Mouse (Mus musculus): ENCODE data around the gene Armc7.

Armc7 gene

GRCm38 (mm10) chr11:115490441-115491355, 15.2 kb downstream of the Armc7 start:
- 23% methylated on average over 25 of the region's 25 CpGs for WGBS

DNA sequence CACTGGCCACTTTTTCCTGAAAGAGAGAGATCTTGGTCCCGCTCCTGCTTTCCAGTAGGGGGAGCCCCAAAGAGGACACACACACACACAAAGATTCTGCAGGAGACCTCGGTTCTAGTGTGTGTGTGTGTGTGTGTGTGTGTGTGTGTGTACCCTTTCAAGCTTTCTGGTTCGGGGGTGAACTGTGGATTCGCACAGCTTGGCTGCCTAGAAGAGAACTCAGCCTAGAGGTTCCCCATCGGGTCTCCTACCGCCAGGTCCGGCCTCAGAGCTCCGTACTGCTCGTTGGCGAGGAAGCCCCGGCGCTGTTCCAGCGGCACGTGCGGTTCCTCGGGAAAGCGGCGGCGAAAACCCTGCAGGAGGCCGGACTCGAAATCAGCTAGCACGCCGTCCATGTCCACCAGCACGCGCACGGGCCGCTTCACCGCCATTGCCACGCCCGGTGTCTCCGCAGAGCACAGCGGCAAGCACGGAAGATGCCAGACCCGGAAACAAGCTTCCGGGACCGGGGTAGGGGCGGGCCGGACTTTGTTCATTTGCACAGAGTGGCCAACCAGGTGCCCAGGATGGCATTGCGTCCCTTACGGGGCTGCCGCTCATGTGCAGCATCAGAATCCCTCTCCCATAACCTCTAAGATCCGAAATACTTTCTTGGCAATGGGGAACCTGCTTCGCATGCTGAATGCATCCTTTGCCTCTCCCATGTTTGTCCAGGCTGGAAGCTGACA, 16.1 kb downstream of the Armc7 start, which contains the start of gene Nt5c:
Gene Nt5c, minus strand, starts transcription at position 507 of the 728 bp plus-strand sequence.
- WGBS: 1% methylated on average over 43 of the region's 43 CpGs

DNA sequence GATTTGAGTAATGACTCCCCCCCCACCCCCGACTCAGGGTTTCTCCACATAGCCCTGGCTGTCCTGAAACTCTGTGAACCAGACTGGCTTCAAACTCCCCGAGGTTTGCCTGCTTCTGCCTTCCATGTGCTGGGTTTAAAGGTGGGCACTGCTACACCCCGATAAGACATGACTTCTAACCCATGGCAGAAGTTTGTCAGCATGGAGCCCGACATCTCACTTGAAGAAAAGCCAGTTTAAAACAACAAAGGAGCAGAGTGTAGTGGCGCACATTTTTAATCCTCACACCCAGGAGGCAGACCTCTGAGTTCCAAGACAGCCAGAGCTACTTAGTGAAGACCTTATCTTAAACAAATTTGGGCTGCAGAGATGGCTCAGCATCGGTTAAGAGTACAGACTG, 16.9 kb downstream of the Armc7 start:
- 30% methylated on average over 6 of the region's 6 CpGs for WGBS

GRCm38 (mm10) chr11:115496559-115496958, 21.1 kb downstream of the Armc7 start:
- 86% methylated on average over 9 of the region's 9 CpGs for WGBS

DNA sequence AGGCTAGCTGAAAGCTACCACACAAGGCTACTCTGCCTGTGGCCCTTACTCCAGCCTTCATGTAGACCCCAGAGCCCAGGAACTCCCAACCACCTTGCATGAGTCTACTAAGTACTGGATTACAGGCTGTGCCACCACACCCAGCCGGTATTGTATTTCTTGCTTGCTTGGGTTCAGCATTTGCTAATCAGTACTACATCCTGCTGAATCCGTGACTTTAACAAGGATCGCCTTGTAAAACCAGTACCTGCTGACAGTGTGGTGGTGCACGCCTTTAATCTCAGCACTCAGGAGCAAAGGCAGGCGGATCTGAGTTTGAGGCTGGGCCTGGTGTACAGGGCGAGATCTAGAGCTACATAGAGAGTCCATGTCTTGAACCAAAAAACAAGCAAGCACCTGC, 27.2 kb downstream of the Armc7 start:
- 96% methylated on average over 6 of the region's 6 CpGs for WGBS

- WGBS: 68% methylated on average over 3 of the region's 3 CpGs
These were observed 31.1 kb downstream of the Armc7 start for GRCm38 (mm10) chr11:115506586-115506985.

DNA sequence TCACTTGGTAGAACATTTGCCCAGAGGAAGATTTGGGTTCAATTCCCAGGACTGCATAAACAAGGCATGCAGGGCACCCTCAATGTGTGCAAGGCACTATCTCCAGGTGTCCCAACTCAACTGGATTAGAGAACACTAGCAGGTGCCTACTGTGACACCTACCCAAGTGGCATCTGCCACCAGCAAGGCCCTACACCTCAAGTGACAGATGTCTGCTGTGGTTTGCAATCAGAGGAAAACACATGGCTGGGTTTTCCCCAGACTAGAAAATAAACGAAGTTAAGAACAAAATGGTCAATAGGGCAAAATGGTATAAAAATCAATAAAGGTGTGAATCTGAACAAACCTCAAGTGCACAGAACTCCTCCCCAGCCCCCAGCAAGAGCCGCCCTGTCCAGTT, 32.6 kb downstream of the Armc7 start:
- WGBS: 83% methylated on average over 2 of the region's 2 CpGs

GRCm38 (mm10) chr11:115509773-115510506, 34.5 kb downstream of the Armc7 start:
- 32% methylated on average over 6 of the region's 6 CpGs for WGBS

GRCm38 (mm10) chr11:115510507-115510888, 35.0 kb downstream of the Armc7 start:
- WGBS: 67% methylated on average over 5 of the region's 5 CpGs

- 74% methylated on average over 2 of the region's 2 CpGs for WGBS
These were observed 35.7 kb downstream of the Armc7 start for GRCm38 (mm10) chr11:115511121-115511520.

- 29% methylated on average over 3 of the region's 3 CpGs for WGBS
These were observed 36.5 kb downstream of the Armc7 start for GRCm38 (mm10) chr11:115512004-115512403.

GRCm38 (mm10) chr11:115512407-115513183, 37.1 kb downstream of the Armc7 start:
- 25% methylated on average over 8 of the region's 8 CpGs for WGBS

DNA sequence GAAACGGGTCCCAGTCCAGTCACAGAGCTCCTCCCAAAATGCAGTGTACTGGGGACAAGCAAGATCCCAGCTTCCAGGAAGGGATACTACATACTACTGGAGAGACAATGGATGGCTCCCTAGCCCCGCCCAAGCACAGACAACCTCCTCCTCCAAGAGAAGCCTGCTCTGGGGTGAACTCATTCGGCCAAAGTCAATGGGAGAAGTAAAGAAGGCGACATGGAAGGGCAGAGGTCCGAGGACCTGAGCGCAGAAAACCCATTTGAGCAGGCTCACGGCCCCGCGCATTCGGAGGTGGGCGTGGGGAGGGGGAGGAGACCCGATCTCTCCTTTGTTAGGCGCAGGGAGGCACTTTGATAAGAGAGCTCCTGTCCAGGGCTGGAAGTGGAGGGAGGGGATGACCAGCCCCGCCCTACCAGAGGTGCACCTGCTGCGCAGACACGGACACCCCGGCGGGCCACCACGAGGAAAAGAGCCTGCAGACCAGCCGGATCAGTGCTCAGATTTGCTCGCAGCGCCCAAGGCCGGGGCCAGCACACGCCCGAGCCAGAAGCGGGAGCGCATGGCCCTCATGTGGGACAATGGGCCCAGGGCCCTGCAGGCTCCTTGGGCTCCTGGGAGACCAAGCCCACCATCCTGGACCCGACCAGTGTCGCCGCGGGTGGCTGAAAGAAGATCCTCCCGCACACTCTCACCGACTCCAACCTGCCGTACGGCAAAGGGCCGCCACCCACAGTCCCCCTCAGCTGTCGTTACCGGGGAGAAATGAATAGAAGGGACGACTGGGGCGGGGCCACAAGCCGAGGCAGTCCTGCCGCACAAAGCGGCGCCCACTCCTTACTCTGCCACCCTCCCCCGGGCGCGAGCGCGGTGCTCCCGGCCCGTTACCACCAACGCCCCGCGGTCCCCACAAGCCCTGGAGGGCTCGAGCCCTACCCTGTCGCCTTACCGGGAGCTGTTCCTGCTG, 38.1 kb downstream of the Armc7 start:
- WGBS: under 1% methylated on average over 57 of the region's 57 CpGs

- WGBS: under 1% methylated on average over 24 of the region's 24 CpGs
These were observed 38.8 kb downstream of the Armc7 start, which contains the start of gene Jpt1 for GRCm38 (mm10) chr11:115514238-115514663. Gene Jpt1 (minus strand): TSS chr11:115514387.

DNA sequence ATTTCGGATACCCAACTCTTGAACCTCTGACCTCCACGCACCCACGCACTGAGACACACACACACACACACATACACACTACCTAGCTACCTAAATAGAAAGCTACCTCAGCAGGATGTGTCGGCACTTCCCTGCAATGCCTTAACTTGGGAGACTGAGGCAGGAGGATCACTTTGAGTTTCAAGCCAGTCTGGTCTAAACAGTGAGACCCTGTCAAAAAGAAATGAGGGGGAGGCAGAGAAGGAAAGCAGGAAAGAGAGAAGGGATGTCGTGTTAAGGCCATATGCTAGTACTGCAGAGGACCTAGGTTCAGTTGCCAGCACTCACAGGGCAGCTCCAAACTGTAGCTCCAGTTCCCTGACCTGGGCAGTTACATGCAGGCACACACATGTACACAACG, 39.6 kb downstream of the Armc7 start:
- 65% methylated on average over 6 of the region's 6 CpGs for whole genome bisulfite sequencing

DNA sequence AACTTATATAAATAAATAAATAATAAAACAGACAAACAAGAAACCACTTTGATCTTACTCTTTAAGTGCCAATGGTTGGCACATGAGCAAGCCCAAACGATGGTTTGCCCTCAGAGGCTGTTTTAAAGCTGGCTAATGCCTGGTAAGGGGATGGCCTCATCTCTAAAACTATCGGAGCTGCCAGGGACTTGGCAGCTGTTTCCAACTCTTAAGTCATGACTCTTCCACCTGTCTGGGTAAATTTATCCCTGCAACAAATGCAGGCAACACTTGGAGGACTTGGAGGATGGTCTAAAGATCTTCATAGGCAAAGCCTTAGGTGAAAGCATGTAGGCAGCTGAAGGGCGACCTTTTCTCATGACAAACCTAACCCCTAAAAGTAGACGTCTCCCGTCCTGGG, 41.5 kb downstream of the Armc7 start:
- 71% methylated on average over 5 of the region's 5 CpGs for WGBS

DNA sequence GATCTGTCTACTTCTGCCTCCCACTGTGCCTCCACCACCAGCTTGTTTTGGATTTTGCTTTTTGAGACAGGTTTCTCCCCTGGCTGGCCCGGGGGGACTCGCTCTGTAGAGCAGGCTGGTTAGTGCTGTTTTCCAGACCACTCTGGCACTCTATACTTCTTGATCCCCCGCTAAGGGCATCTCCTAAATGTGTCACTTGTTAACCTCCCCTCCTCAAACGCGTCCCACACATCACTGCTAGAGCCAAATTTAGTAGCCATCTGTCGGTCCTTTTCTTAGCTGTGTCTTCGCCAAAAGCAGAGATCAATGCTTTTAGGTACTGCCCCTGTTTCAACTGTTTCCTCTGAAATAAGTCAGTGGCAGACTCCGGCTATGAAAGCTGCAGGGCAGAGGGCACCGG, 43.2 kb downstream of the Armc7 start:
- 36% methylated on average over 9 of the region's 9 CpGs for WGBS

DNA sequence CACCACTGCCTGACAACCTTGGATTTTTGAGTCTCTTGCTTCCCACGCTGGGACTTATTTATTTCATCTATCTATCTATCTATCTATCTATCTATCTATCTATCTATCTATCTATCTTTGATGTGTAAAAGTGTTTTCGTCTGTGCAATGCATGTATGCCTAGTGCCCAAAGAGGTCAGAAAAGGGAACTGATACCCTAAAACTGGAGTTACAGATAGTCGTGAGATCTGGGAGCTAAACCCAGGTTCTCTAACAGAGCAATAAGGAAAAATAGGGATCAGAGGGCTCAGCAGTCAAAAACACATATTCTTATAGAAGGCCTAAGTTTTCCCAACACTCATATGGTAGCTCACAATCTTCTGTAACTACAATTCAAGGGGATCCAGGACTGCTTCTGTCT, 44.1 kb downstream of the Armc7 start:
- WGBS: 84% methylated on average over 3 of the region's 3 CpGs

DNA sequence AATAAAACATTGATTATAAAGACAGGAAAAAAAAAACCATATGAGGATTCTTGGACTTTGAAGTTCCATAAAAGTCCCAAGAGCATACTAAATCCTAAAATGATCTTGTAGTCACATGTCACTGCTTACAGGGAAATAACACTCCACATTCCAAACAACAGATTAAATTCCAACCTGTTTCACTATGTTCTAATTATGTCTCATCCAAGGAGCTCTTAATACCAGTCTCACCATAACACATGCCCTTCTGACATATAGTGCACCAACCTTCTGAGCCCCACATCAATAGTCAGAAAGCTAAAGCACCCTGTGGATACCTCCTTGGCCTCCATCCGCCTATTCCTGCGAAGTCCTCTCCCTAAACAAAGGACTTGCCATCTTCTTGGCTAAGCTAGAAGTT, 44.8 kb downstream of the Armc7 start:
- WGBS: 73% methylated on average over 2 of the region's 2 CpGs

- 76% methylated on average over 4 of the region's 4 CpGs for WGBS
These were observed 45.6 kb downstream of the Armc7 start for GRCm38 (mm10) chr11:115521080-115521479.
